Comparison of ENCODE assay signal across 26 mouse cellular contexts in genomic region chr6:113499346-113499745, GRCm38 (mm10). TPM values are rescaled to one million over a fixed set of nuclear protein-coding genes. Genes with fewer than 3 reads are reported as not detected.
"Had no signal": no experiment of that assay in that cellular context is flagged by ENCODE, and none has a peak within 500 bp of the region (broad histone marks: within the 10 kb centered on the region; RNA-seq: fewer than 3 reads in every experiment).

No protein-coding gene starts in this region.

- DNase-seq: gastrocnemius, postnatal 25 days; heart, adult 18-20 months; heart, postnatal 10 days; heart, postnatal 4 days; kidney, adult 11 months; kidney, adult 2 months; kidney, adult 9 months; kidney, postnatal 14 days; kidney, postnatal 36 days; layer of hippocampus, adult 9-11 months; layer of hippocampus, postnatal 36 days; left cerebral cortex, postnatal 4 days had no signal

- H3K36me3 ChIP-seq: heart, embryonic 10.5 days; heart, embryonic 12.5 days; hindbrain, embryonic 10.5 days; hindbrain, embryonic 12.5 days; kidney, embryonic 15.5 days; limb, embryonic 13.5 days; limb, embryonic 15.5 days; liver, embryonic 12.5 days had no signal

- H3K27ac ChIP-seq: heart, embryonic 10.5 days; hindbrain, embryonic 10.5 days; hindbrain, embryonic 12.5 days; hindbrain, embryonic 14.5 days; kidney, embryonic 15.5 days; kidney, postnatal 0 days; limb, embryonic 13.5 days; limb, embryonic 15.5 days; liver, embryonic 12.5 days had no signal

- H3K4me3 ChIP-seq: heart, embryonic 10.5 days; heart, embryonic 12.5 days; hindbrain, embryonic 10.5 days; hindbrain, embryonic 12.5 days; kidney, embryonic 15.5 days; limb, embryonic 13.5 days; limb, embryonic 15.5 days; liver, embryonic 12.5 days had no signal

RNA-seq across cellular contexts. Expression of gene Prrt3, which starts 2.4 kb away (rescaled TPM):
- total RNA-seq: gastrocnemius, adult 8-10 months; granulocyte monocyte progenitor cell, adult 5-6 weeks; heart, adult 18-20 months; heart, adult 8-10 months; heart, postnatal 10 days; heart, postnatal 25 days; heart, postnatal 4 days had no signal

RNA-seq across cellular contexts. Expression of gene Il17rc, which starts 28.1 kb away (rescaled TPM):
- total RNA-seq: granulocyte monocyte progenitor cell, adult 5-6 weeks had no signal
